10 mouse cellular contexts compared by ENCODE assay signal in genomic region chr6:120471991-120472441, GRCm38 (mm10). TPM values are rescaled to one million over a fixed set of nuclear protein-coding genes. Genes with fewer than 3 reads are reported as not detected.
DNase-seq lines count a peak whose midpoint lies in the region; ATAC-seq and TF ChIP-seq lines count a peak whose summit lies in the region.
"Had no signal": no experiment of that assay in that cellular context is flagged by ENCODE, and none has a peak within 500 bp of the region (broad histone marks: within the 10 kb centered on the region; RNA-seq: fewer than 3 reads in every experiment).

No protein-coding gene starts in this region.

- no peak for DNase-seq in gastrocnemius, adult 2 months
- no peak for DNase-seq in gastrocnemius, postnatal 36 days
- DNase-seq in mesoderm, embryonic 11.5 days (ENCODE audit: low read depth, low spot score): peak; percentile 46
- no peak for DNase-seq in kidney, postnatal 4 days
- DNase-seq in urinary bladder, adult 2 months (ENCODE audit: low spot score): no peak

- no peak for TF ChIP-seq POLR2A in bone marrow macrophage, adult 2 months (IDR thresholded peaks at IDR 0.05; ENCODE audit: borderline replicate concordance, low read depth, low read length)

- peak; percentile 43 for ATAC-seq in granulocyte monocyte progenitor cell, adult 5-6 weeks (replicated peaks; ENCODE audit: poor library complexity, severe bottlenecking)
- no peak for ATAC-seq in kidney, embryonic 14.5 days (ENCODE audit: low FRiP score, low TSS enrichment)

- H3K4me1 ChIP-seq in bone marrow macrophage, adult 2 months (ENCODE audit: control insufficient read depth, insufficient read depth, low read length): peaks cover 63% of the 10 kb centered on the region
- no peaks in the 10 kb centered on the region for H3K4me1 ChIP-seq in kidney, embryonic 14.5 days (ENCODE audit: control insufficient read depth, insufficient read depth, low read length)
- H3K4me1 ChIP-seq: stomach, embryonic 15.5 days had no signal

- H3K9me3 ChIP-seq in kidney, embryonic 14.5 days (ENCODE audit: control insufficient read depth, low read length): no peaks in the 10 kb centered on the region
- H3K9me3 ChIP-seq: lung, embryonic 15.5 days; stomach, embryonic 15.5 days had no signal

- no peak overlapping the region for H3K9ac ChIP-seq in kidney, embryonic 14.5 days (ENCODE audit: low read depth, low read length)
- H3K9ac ChIP-seq: lung, embryonic 15.5 days; stomach, embryonic 15.5 days had no signal

- 16% methylated on average over 5 of the region's 5 CpGs for WGBS in kidney, embryonic 14.5 days

- H3K27me3 ChIP-seq in kidney, embryonic 14.5 days (ENCODE audit: control insufficient read depth, insufficient read depth, low read length): no peaks in the 10 kb centered on the region
- H3K27me3 ChIP-seq: lung, embryonic 15.5 days; stomach, embryonic 15.5 days had no signal

- no peaks in the 10 kb centered on the region for H3K36me3 ChIP-seq in kidney, embryonic 14.5 days (ENCODE audit: control insufficient read depth, insufficient read depth, low read length)
- H3K36me3 ChIP-seq: lung, embryonic 15.5 days; stomach, embryonic 15.5 days had no signal

- no peak overlapping the region for H3K4me2 ChIP-seq in kidney, embryonic 14.5 days (replicated peaks; ENCODE audit: low read depth, low read length)
- H3K4me2 ChIP-seq: lung, embryonic 15.5 days; stomach, embryonic 15.5 days had no signal

- TF ChIP-seq CTCF in gastrocnemius, adult 2 months (IDR thresholded peaks at IDR 0.05): no peak
- TF ChIP-seq CTCF in bone marrow macrophage, adult 2 months (IDR thresholded peaks at IDR 0.05; ENCODE audit: low read depth, low read length): no peak; the same call in 1 of the 2 replicates

- H3K4me3 ChIP-seq in gastrocnemius, adult 2 months: no peak overlapping the region
- H3K4me3 ChIP-seq in bone marrow macrophage, adult 2 months (ENCODE audit: insufficient read depth, low read length): peak overlapping the region; percentile 33
- H3K4me3 ChIP-seq in kidney, embryonic 14.5 days (ENCODE audit: low read length): no peak overlapping the region
- H3K4me3 ChIP-seq: lung, embryonic 15.5 days; stomach, embryonic 15.5 days had no signal

- intact Hi-C loops in gastrocnemius, adult 2 months (cut with DNase I): no loop called here
- intact Hi-C loops in gastrocnemius, postnatal 36 days (cut with DNase I): no loop called here

- H3K27ac ChIP-seq in gastrocnemius, adult 2 months: peak overlapping the region; percentile 10
- peak overlapping the region; percentile 80 for H3K27ac ChIP-seq in bone marrow macrophage, adult 2 months (ENCODE audit: insufficient read depth, low read depth, low read length)
- H3K27ac ChIP-seq in kidney, embryonic 14.5 days (ENCODE audit: low read depth, low read length): no peak overlapping the region
- H3K27ac ChIP-seq: lung, embryonic 15.5 days; stomach, embryonic 15.5 days had no signal

RNA-seq across cellular contexts. Expression of gene Il17ra, which starts 9.0 kb away (rescaled TPM):
- total RNA-seq in gastrocnemius, adult 2 months (2021): 1 to 10 TPM in 1 of 2 experiments, under 1 TPM in 1; 0.99 to 2.0 TPM
- 1 to 10 TPM; 1.7 TPM for total RNA-seq in gastrocnemius, postnatal 36 days (2021)
- 17.6 and 23.6 TPM in 2 replicates for polyA plus RNA-seq in bone marrow macrophage, adult 2 months (2012; ENCODE audit: insufficient read depth, insufficient read length, missing spikeins)
- 17.1 and 29.8 TPM in 2 replicates for total RNA-seq in granulocyte monocyte progenitor cell, adult 5-6 weeks (2014; fragmentation: Nextera tagmentation)
- 17.0 and 27.7 TPM in 2 replicates for total RNA-seq in granulocyte monocyte progenitor cell, adult 5-6 weeks (2017)
- polyA plus RNA-seq in kidney, embryonic 14.5 days (2014; fragmentation: Nextera tagmentation; extraction: Ambion mirVana): 2.3 and 2.4 TPM in 2 replicates
- polyA plus RNA-seq in urinary bladder, adult 2 months (2012; rRNA removed): 6.8 and 7.3 TPM in 2 replicates

RNA-seq across cellular contexts. Expression of gene Tmem121b, which starts 21.6 kb away (rescaled TPM):
- not detected for total RNA-seq in gastrocnemius, adult 2 months (2021)
- not detected for total RNA-seq in gastrocnemius, postnatal 36 days (2021)
- not detected in 2 replicates for polyA plus RNA-seq in bone marrow macrophage, adult 2 months (2012; ENCODE audit: insufficient read depth, insufficient read length, missing spikeins)
- total RNA-seq in granulocyte monocyte progenitor cell, adult 5-6 weeks (2014; fragmentation: Nextera tagmentation): not detected in 2 replicates
- not detected in 2 replicates for total RNA-seq in granulocyte monocyte progenitor cell, adult 5-6 weeks (2017)
- 0.04 and 0.21 TPM in 2 replicates for polyA plus RNA-seq in kidney, embryonic 14.5 days (2014; fragmentation: Nextera tagmentation; extraction: Ambion mirVana)
- 0.01 TPM in 2 replicates for polyA plus RNA-seq in urinary bladder, adult 2 months (2012; rRNA removed)

RNA-seq across cellular contexts. Expression of gene Hdhd5, which starts 59.1 kb away (rescaled TPM):
- 10 to 100 TPM; 19.4 to 28.5 TPM for total RNA-seq in gastrocnemius, adult 2 months (2021)
- total RNA-seq in gastrocnemius, postnatal 36 days (2021): 10 to 100 TPM; 23.5 to 27.8 TPM
- polyA plus RNA-seq in bone marrow macrophage, adult 2 months (2012; ENCODE audit: insufficient read depth, insufficient read length, missing spikeins): 8.5 and 10.5 TPM in 2 replicates
- 7.4 and 9.6 TPM in 2 replicates for total RNA-seq in granulocyte monocyte progenitor cell, adult 5-6 weeks (2014; fragmentation: Nextera tagmentation)
- total RNA-seq in granulocyte monocyte progenitor cell, adult 5-6 weeks (2017): 3.6 and 4.7 TPM in 2 replicates
- 13.7 and 15.2 TPM in 2 replicates for polyA plus RNA-seq in kidney, embryonic 14.5 days (2014; fragmentation: Nextera tagmentation; extraction: Ambion mirVana)
- polyA plus RNA-seq in urinary bladder, adult 2 months (2012; rRNA removed): 15.5 and 20.1 TPM in 2 replicates

Comparison
In these comparisons a context has a peak if more than half of its experiments do, and no peak if none do; other contexts are left out.
1. RNA of gene Il17ra, which starts 9.0 kb away (total RNA-seq): 17.0 to 29.8 TPM in granulocyte monocyte progenitor cell, adult 5-6 weeks; 0.99 to 2.0 TPM in gastrocnemius, adult 2 months and 1.7 TPM in gastrocnemius, postnatal 36 days; every median in the first group is over 4 times any median in the second.